Mouse (Mus musculus): ENCODE results near the gene Ppfibp1. TPM values are rescaled to one million over a fixed set of nuclear protein-coding genes. Genes with fewer than 3 reads are reported as not detected.

The Ppfibp1 gene
- total RNA-seq, 2 experiments from 2014 or later: 78.5 to 106 TPM

DNA sequence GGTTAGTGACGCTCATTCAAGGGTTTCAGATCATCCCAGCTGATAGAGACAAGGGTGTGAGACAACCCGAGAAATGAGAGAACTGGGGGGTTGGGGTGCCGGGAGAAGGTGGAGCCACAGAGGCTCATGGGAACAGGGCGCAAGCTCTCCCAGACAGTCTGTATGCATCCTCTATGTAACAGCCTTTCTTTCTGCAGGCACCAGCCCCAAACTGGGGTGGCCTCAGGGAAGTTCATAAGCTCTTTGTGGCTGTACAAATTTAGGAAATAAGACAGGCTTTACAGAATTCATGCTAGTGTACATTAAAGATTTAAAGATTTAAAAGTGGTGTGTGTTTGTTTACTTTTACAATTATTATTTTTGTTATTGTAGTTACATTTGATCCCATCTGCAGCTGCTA lies 8.0 kb upstream of the Ppfibp1 start:
- no peak for DNase-seq
- intact Hi-C loops (cut with DNase I): loop anchor here (5.0 kb wide), 1 partner anchor 43 kb away; no protein-coding TSS in a partner anchor

DNA sequence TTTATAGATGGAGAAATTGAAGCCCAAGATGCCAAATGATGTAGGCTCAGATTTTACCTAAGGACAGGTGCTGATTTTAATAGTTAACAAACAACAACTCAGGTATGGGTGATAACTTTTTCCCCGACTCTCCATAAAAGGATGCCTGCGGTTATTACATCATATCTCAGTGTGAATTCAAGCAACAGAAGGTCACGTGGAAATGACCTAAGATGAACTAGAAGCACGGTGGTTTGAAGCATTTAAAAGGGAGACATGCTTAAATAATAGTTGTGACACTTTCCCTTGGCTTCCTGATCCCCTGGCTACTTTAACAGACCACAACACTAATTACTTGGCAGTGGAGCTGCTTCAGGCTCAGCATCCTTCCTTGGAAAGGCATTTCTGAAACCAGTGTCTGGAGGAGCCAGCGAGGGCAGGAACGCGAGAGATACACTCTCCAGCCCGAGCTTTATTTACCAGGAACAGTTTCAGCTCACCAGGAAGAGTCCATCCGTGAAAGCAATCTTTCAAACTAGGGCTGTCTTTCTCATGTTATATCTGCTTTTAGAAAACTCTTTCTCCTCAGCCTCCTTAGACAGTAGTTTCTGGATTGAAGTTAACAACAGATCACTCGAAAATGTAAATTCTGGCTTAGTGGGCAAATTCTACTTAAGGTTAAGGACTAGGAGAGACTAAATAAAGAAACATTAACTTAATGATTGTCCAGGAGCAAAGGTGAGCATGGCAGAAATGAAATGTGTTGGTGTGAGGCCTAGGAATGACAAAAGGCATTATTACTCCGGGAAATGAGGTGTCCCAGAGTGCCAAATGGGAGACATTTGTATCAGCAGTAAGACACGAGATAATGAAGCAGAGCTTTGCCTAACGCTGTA lies 6.2 kb upstream of the Ppfibp1 start:
- intact Hi-C loops (cut with DNase I): loop anchor here (5.0 kb wide), 1 partner anchor 45 kb away; no protein-coding TSS in a partner anchor
- DNase-seq: no peak

DNA sequence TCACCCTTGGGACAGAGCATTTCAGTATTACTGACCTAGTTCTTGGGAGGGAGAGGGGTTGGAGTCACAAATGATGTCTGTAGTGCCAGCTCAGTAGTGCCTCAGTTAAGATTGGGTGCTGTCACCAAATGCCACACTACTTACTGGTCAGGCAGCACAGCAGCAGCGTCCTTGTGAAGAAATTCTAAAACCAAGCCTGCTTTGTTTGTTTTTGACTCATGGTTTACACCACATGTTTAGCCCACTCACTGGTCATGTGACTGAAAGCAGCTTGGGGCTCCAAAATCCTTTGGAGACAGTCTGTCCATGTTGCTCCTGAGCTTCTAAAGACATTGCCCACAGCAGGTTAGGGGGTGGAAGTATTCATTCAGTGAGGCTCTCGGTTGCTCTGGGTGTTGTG lies 4.9 kb upstream of the Ppfibp1 start:
- intact Hi-C loops (cut with DNase I): loop anchor here (5.0 kb wide), 1 partner anchor 46 kb away; no protein-coding TSS in a partner anchor
- DNase-seq: no peak

DNA sequence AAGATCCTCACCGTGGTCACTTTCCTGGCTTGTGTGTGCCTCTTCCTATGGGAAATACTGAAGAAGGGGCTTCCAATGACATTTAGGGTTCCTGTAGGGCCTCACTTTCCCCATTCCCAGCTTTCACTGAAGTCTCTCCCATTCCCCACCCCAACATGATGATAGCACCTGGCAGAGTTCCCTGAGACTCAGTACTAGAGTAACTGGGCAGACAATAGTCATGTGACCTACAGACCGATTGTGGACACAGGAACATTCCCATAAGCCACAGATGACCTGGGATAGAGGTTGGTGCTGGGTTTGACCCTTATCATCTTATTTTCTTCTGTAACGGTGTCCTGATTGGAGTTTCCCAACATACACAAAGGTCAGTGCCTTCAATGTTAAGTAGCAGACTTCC lies 4.1 kb upstream of the Ppfibp1 start:
- intact Hi-C loops (cut with DNase I): loop anchor here (5.0 kb wide), 1 partner anchor 47 kb away; no protein-coding TSS in a partner anchor
- DNase-seq: no peak

DNA sequence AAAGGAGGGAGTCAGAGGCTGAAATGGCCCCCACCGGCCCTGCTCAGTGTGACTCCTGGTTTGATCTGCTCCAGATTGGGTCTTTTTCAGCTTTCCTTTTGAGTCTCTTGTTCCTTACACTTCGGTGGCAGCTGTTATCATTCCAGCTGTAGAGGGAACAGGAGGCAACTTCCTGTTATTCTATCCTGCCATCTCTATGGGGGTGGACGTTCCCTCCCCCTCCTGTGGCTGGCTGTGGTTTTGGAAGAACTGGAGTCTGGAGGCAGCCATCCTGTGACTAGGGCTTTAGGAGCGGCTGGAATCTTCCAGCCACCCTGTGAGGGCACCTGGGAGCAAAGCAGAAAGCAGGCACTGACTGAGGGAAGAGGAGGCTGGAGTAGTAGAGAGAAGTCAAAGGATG lies 3.4 kb upstream of the Ppfibp1 start:
- intact Hi-C loops (cut with DNase I): loop anchor here (5.0 kb wide), 1 partner anchor 48 kb away; no protein-coding TSS in a partner anchor
- DNase-seq: no peak

DNA sequence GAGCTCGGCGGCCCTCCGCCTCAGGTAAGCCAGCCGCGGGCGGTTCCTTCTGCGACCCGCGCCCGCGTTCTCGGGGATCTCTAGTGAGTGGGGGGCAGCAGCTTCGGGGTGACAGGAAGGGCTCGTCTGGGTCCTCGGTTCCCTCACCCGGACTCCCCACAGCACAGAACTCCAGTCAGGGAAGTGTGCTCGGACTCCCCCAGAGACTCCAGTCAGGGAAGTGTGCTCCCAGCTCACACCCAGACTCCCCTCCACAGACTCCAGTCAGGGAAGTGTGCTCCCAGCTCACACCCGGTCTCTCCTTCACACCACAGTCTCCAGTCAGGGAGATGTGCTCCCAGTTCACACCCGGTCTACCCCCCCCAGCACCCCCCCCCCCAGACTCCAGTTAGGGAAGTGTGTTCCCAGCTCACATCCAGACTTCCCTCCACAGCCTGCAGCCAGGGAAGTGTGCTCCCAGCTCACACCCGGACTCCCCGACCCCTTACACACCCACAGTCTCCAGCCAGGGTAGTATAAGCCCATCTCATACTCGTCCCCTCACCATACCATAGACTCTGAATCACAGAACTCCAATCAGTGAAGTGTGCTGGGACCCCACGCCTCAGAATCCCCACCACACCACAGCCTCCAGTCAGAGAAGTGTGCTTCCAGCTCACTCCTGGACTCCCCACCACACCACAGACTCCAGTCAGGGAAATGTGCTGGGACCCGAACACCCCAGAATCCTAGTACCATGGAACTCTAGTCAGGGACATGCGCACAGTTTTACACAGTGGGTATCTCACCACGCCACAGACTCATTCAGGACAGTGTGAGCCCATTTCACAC lies 588 bp downstream of the Ppfibp1 start:
- no peak for DNase-seq
- intact Hi-C loops (cut with DNase I): loop anchor here (2.0 kb wide), 1 partner anchor 22 kb away; no protein-coding TSS in a partner anchor

DNA sequence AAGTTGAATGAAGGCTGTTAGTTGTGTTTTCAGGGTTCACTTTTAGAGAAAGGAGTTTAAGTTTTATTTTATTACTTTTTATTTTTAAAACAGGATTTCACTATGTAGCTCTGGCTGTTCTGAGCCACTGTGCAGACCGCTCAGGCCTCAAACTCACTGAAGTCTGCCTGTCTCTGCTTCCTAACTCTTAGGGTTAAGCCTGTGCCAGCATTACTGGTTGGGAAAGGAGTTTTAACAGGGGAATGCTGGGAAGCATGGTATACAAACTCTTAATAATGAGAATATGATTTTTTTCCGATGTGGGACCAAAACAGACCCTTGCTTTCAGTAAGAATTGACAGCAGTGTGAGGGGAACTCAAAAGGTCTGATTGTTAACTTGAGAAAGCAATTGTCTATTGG lies 1.9 kb downstream of the Ppfibp1 start:
- DNase-seq: no peak
- intact Hi-C loops (cut with DNase I): no loop called here

DNA sequence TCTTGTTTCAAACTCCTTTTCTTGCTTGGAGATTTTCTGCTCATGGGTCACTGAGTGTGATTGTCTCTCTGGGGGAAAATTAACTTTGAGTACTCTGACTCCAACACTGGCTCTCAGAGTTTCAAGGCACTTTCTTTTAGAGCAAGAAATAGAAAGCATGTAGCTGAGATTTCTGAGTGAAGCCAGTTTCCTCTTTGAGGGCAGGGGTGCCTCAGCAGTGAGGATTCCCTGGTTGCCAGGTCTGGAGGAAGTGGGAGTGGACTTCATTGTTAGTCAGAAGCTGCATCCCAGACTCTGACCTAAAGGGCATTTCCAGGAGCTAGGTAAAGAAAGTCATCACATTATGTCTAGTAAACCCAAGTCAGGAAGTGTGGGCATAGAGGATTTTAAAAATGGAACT lies 2.3 kb downstream of the Ppfibp1 start:
- intact Hi-C loops (cut with DNase I): no loop called here
- no peak for DNase-seq

DNA sequence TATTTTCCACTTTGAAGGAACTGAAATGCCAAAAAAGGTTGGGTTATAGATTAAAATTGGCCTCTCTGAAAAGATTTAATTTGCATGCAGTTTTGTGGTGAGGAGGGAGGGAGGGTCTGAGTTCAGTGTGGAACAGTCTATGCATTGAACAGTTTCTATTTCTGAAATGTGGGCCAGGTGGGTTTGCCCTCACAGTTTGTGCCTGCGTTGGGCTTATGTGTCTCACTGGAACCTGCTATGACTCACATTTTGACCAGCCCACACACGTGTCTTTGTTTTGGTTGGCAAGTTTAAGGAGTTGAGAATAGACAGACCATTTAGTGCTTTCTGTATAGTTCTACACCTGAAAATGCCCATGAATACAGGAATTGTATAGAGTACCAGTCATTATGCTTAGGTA lies 5.6 kb downstream of the Ppfibp1 start:
- DNase-seq: no peak
- intact Hi-C loops (cut with DNase I): no loop called here

DNA sequence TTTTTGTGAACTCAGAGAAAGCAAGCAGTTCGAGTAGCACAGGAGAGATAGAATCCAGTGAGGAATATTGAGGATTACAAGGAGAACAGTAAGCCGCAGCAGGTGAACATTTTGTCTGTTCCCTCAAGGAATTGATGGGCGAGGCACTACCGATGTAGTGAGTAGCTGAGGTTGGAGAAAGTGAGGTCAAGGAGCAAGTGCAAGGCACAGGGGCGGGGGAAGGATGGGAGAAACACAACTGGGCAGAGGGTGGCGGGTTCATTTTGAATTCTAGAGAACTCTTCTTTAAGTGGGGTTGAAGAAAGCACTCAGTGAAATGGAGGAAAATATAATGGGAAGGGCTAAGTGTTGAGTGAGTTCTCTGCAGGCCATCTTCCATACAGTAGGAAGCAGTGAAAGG lies 10.4 kb downstream of the Ppfibp1 start:
- no peak for DNase-seq

DNA sequence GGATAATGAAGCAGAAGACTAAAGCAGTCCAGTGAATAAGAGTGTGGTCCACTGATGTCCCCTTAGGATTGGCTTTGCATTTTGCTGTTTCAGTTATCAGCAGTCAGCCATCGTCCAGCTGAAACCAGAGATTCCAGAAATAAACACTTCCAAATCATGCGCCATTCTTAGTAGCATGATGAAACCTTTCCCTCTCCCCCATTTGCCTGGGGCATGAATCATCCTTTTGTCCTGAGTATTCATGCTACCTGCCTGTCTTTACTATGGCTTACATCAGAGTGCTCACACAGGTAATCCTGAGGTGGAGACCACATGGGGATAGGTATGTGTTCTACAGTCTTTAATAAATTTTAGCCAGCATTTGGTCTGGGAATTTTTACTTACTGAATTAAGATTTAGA lies 11.4 kb downstream of the Ppfibp1 start:
- intact Hi-C loops (cut with DNase I): no loop called here
- no peak for DNase-seq

More for the DNA sequence above, 10.4 kb downstream of the Ppfibp1 start:
- intact Hi-C loops (cut with DNase I): no loop called here

DNA sequence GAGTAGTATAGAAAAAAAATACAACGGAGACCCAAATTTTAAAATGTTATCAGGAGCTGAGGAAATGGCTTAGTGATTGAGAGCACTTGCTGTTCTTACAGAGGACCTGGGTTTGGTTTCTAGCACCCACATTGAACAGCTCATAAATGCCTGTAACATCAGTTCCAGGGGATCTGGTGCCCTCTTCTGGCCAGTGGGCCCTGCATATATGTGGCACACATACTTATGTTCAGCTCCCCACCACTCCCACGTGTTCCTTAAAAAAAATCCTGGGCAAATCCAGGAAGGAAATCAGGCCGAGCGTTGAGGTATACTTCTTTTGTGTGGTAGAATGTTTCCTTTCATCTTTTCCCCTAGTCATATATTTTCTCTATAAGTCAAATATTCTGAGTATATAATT lies 13.6 kb downstream of the Ppfibp1 start:
- DNase-seq: no peak
- intact Hi-C loops (cut with DNase I): no loop called here

DNA sequence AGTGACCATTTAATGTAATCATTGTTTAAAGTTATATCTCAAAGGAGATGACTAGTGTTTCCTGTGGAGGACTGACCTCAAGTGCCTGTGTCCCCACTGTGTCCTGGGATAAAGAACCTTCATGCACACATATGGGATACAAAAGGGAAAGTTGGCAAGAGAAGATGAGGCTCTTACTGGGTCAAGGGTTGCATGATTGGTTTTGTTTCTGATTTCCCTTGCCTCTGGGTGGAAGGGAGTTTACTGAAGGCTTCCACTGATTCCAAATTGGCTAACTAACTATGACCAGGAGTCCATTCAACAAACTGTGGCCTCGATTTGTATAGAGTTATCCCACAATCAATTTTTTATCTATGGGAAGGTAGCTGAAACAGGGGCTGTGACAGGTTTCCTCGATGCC lies 15.3 kb downstream of the Ppfibp1 start:
- no peak for DNase-seq
- intact Hi-C loops (cut with DNase I): no loop called here

DNA sequence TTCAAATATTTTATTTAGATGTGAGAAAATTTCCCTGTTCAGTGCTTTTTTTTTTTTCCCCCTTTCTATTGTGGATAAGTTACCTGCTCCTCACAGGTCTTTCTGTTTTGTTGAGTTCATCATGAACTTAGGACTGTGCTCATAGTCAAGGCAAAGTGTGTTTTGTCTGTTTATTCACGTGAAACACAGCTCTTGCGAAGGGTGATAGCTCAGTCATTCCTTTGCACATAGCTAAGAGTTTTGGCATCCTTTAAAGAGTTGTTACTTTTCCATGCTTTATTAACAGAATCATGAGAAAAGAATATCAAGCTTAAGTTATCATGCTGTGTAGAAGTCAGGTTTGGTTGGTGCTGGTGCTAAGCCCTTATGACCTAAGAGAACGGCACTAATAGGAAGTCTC lies 16.4 kb downstream of the Ppfibp1 start:
- intact Hi-C loops (cut with DNase I): no loop called here
- DNase-seq: no peak

DNA sequence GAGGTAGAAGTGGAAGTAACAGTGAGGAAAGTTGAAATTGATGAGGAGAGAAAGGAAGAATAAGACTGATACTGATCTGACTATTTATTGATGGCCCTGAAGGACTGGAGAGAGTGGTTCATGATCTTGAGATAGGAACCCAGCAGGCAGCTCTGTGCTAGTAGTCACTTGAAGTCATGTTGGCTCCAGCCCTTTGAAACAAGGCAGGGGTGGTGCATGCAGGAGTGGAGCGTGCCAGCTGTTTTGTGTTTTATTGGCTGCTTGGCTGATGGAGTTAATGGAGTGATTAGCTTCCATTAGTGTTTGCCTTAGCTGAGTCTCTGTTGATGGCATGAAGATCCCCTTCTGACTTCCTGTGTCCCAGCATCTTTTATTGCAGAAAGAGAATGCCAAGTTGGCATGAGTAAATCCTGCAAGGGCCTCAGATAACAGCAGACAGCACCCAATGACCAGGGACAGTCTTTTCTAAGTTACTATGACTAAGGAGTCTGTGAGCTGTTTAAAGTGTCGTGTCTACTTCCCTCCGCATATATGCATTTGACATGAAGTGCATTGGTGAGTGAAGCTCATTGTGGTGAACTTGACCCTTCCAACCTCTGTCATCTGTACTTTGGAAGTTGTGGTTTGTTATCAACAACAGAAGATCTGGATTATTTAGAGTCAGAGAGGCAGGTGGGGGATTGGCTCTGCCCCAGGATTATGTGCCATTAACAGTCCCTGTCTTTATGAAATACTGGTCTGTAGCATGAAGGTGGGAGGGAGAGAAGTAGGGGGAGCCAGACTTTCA lies 17.9 kb downstream of the Ppfibp1 start:
- intact Hi-C loops (cut with DNase I): no loop called here
- DNase-seq: no peak

DNA sequence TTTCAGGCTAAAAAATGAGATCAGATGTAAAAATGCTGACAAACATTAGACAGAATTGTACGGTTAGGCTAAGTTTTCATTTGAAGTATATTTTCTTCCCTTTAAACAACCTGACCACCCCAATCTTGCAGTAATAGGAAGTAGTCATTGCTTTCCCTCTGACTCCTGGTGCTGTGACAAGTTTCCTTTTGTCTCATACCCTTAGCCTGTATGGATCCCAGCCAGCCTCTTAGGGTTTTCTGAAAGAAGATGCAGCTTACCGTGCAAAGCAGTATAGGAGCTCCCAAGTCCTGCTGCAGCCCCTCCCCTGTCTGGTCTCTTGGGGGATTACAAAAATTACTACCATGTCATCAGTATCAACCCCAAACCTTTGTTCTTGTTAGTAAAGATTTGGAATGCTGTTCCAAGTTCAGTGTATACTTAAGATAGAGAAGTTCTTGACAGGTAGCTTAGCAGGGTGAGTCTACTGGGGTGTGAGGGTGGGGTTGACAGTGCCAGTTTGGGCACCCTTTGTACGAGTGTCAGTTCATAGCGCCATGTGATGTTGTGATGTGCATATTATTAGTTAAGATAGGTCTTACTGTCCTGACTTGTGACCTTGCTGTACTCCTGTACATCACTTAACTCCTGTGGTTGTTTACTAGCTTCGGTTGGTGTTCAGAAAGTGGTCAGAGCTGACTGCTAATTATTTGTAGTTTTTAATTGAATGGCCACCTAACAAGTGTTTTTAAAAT lies 18.9 kb downstream of the Ppfibp1 start:
- no peak for DNase-seq
- intact Hi-C loops (cut with DNase I): no loop called here

DNA sequence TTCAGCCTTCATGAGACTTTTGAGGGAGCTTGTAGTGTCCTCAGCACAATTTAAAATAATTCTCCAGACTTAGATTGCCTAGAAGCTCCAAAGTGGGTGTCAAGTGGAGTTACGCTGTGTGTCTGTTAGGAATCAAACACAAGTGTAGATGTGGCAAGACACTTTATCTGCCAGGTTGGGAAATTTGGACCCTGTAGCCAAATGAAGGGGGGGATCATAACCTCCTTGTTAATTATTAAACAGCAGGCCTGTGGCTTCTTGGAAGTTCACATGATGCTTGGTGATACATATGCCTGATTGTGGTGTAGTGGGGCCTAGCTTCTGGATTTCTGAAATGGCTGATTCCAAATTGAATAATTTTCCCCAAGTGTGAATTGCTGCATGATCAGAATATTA lies 19.5 kb downstream of the Ppfibp1 start:
- intact Hi-C loops (cut with DNase I): no loop called here
- no peak for DNase-seq

DNA sequence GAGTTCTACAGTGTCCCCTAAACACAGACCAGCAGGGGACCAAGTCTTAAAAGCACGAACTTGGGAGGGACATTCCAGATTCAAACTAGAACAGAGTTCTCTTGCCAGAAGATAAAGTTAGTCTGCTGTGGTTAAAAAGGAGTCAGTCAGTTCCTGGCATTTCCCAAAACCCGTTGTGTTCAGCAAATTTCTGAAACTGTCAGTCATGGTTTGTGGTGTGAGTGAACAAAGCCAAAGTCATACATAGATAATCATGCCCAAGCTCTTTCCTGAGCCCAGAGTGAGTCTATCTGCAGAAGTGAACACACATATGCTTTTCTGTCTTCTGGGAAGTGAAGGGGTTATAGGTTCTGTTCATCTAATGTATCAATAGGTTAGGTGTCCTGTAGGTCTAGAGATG lies 20.5 kb downstream of the Ppfibp1 start:
- intact Hi-C loops (cut with DNase I): no loop called here
- no peak for DNase-seq

DNA sequence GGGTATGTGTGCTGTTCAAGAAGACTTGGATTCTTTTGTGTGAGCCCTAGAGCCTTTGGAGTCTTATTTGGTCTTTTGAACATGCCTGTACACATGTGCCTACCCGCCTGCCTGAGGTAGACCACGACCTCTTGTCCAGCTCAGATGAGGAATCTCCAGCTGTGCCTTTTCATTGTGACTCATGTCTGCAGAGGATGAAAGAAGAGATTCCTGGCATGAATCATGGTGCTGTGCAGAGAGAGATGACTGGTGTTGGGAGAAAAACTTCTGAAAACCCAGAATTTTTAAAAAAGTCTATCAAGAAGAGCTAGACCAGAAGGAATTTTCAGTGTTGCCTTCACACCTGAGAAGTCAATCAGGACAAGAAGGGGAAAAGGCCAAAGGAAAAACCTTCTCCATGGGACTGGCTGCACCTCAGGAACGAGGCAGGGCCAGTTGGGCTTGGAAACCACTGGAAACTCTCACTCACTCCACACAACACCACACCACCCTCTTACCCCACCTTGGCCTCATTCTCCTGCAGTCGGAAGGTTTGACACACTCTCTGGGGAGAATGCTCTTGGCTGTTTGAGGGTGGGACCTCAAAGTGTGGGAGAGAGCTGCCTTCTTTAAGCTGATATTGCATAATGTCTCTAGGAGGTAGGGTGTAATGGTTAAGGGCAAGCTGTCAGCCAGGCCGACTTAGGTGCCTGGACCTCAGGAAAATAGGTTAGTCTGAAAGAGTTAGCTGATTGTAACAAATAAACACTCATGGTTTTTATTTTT lies 21.6 kb downstream of the Ppfibp1 start:
- intact Hi-C loops (cut with DNase I): loop anchor here (2.0 kb wide), 2 partner anchors 15 to 21 kb away; partner anchors contain the start of gene Ppfibp1
- DNase-seq: no peak

Measured in heart, postnatal 10 days (tissue).